Mouse (Mus musculus) embryonic fibroblast, embryonic 13.5 days (primary cell): ENCODE data around the gene Olfr598. TPM values are rescaled to one million over a fixed set of nuclear protein-coding genes. Genes with fewer than 3 reads are reported as not detected.
"Not testable (repeated sequence)": the region's sequence is repeated elsewhere in the genome, so short reads cannot be mapped to it uniquely, and the experiment has no call there.

ENCODE experiments used
- H3K27ac ChIP-seq: 2 replicates; pipeline ENCODE4 v1.5.1; 2012; ENCODE audit warnings: low read length, control low read depth, inconsistent platforms; ENCODE audit not compliant: insufficient read depth
- H3K4me1 ChIP-seq: 2 replicates; pipeline ENCODE4 v1.6.1; 2011; ENCODE audit warnings: low read length; ENCODE audit not compliant: control insufficient read depth, insufficient read depth
- H3K4me3 ChIP-seq: 2 replicates; pipeline ENCODE4 v1.5.1; 2011; ENCODE audit warnings: mild to moderate bottlenecking, control low read depth, low read length; ENCODE audit not compliant: insufficient read depth
- CTCF ChIP-seq: IDR thresholded peaks from 2 replicates; pipeline ENCODE4 v1.5.1; 2011; ENCODE audit warnings: mild to moderate bottlenecking, control low read depth, low read length, moderate library complexity, borderline replicate concordance; ENCODE audit not compliant: insufficient read depth
- POLR2A ChIP-seq: IDR thresholded peaks from 2 replicates; pipeline ENCODE4 v1.6.1; 2011; ENCODE audit warnings: low read depth, mild to moderate bottlenecking, control low read depth, low read length, moderate library complexity
- polyA plus RNA-seq: library from polyadenylated mRNA; stranded (reverse); fragments of >200 nt; gene quantifications from 2 replicates; pipeline ENCODE4 v1.2.4, GENCODE M21; 2011; ENCODE audit warnings: low read depth; ENCODE audit not compliant: missing spikeins, insufficient read length

Gene Olfr598
- not detected in 2 replicates for polyA plus RNA-seq

DNA sequence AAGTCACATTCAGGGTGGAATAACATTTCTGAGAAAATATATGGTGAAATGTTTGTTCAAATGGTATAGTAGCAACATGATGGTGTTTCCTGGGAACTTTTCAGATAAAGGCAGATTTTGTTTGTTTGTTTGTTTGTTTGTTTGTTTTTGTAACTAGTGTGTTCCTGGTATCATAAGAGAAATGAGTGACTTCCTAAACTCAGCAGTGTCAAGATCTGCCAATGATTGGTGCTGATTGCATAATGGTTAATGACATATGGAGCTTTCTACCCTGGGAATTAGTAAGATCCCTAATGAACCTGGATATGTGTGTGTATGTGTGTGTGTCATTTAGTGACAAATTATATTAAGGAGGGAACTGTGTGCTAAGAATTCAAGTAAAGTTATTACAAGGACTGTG is at the start of gene Olfr598:
Gene Olfr598 (plus strand): TSS at position 301 of the 400 bp plus-strand sequence.
- Histone ChIP-seq H3K4me1 (no peaks in the 10 kb centered on the region), H3K4me3 (no peak within 1 kb of the TSS), H3K27ac (no peak within 1 kb of the TSS)
- TF ChIP-seq CTCF (no peak), POLR2A (no peak)

DNA sequence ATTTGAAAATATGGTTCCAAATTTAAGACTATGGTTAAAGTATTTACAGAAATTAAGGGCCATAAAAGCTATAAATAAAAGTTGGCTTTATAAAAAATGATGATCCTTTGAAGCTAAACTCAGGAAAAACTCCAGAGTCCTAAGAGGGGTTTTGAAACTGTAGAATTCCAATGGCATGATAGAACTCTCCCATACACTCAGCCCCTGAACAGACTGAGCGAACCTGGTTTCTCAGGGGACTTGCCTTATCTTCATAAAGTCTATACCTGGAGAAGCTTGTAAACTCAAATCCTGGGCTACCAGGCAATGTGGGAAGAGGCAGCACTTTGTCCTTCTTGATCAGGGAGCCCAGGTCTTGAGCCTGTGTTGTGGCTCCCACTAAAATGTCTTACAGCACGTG is 18.0 kb upstream of the Olfr598 start, which contains the start of gene Olfr596:
Gene Olfr596 (plus strand): TSS at position 301 of the 400 bp plus-strand sequence.
- not testable (repeated sequence) for H3K4me3 ChIP-seq, H3K4me1 ChIP-seq, H3K27ac ChIP-seq

DNA sequence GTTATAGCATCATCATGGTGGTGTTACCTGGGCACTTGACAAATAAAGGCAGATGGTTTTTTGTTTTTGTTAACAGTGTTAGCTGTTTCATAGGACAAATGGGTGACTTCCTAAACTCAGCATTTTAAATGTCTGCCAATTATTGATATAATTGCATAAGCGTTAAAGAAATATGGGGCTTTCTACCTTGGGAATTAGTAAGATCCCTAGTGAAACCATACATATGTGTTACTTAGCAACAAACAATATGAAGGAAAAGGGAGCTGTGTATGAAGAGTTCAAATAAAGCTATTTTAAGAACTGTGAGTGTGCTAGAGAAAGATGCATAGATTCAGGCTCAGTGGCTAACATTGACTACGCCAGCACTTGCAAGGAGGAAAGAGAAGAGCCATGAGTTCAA is 7.4 kb upstream of the Olfr598 start, which contains the start of gene Olfr597:
Gene Olfr597 (plus strand): TSS at position 301 of the 400 bp plus-strand sequence.
- not testable (repeated sequence) for H3K4me1 ChIP-seq, H3K4me3 ChIP-seq, H3K27ac ChIP-seq

DNA sequence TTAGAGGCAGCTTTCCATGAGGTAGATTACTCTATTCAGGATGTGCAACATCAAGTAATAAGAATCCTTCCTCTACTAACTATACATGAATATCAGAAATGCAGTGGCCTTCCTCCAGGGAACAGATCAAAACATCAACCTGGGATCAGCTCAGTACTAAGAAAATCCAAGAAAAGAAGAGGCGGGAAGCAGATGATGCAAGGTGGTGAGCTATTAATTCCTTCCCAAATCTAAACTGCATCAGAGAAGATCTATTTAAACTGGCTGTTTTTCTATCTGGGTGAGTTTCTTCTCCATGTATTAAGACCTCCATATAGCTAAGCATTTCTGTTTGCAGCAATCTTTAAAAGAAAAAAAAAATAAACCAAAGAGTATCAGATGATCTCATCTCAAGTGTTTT is 12.2 kb downstream of the Olfr598 start, which contains the start of gene Olfr599:
Gene Olfr599 (plus strand): TSS at position 301 of the 400 bp plus-strand sequence.
- TF ChIP-seq POLR2A (no peak), CTCF (no peak)
- no peaks in the 10 kb centered on the region for H3K4me1 ChIP-seq
- H3K27ac ChIP-seq = no peak within 1 kb of the TSS
- H3K4me3 ChIP-seq = no peak within 1 kb of the TSS

DNA sequence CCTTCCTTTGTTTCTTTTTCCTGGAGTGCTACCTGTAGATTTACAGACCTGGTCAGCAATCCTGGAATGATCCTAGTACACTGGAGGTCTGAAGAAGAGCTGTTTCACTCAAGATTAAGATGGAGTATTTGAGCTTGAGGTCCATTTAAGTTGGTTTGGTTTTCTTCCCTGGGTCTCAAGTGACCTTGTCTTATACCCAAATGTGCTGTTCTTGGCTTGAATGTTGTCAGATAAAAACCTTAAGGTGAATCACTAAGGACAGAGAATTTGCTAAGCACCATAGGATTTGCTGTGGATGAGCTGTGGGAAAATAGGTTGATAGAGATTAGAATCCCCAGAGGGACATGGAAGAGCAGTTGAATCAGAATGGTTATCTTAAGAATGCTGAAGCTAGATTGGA is 26.2 kb downstream of the Olfr598 start, which contains the start of gene Olfr600:
Gene Olfr600 (minus strand): TSS at position 101 of the 400 bp plus-strand sequence.
- TF ChIP-seq POLR2A (no peak), CTCF (no peak)
- no peaks in the 10 kb centered on the region for H3K4me1 ChIP-seq
- H3K27ac ChIP-seq = no peak within 1 kb of the TSS
- no peak within 1 kb of the TSS for H3K4me3 ChIP-seq

DNA sequence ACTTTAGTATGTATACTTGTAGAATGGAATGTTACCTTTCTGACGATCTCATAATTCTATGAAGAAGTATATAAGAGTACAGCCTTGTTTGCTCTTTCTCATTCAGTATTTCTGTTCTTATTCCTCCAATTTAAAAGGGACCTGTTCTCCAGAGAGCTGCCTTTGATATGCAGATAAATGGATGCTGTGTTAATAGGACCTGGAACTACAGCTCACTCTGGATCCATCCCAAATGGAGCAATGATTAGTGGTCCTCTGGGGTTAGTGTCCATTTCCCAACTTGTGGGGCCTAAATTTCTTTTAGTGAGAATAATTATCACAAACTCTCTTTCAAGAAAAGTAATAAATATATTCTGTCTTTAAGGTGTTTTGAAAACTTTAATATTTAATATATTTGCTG is 39.2 kb downstream of the Olfr598 start, which contains the start of gene Olfr601:
Gene Olfr601 (minus strand): TSS at position 101 of the 400 bp plus-strand sequence.
- Histone ChIP-seq H3K4me1 (no peaks in the 10 kb centered on the region), H3K4me3 (no peak within 1 kb of the TSS), H3K27ac (no peak within 1 kb of the TSS)
- TF ChIP-seq POLR2A (no peak), CTCF (no peak)

Other genes with a start within 250 kb of the Olfr598 start
- not detected in 2 replicates for gene Olfr584, start 241.7 kb upstream of the Olfr598 start, polyA plus RNA-seq
- not detected in 2 replicates for gene Olfr585, start 225.8 kb upstream of the Olfr598 start, polyA plus RNA-seq
- gene Olfr586, start 197.9 kb upstream of the Olfr598 start, polyA plus RNA-seq = not detected in 2 replicates
- gene Olfr588-ps1, start 182.7 kb upstream of the Olfr598 start, polyA plus RNA-seq = not detected in 2 replicates
- gene Olfr589, start 167.2 kb upstream of the Olfr598 start, polyA plus RNA-seq = not detected in 2 replicates
- gene Olfr591, start 145.2 kb upstream of the Olfr598 start, polyA plus RNA-seq = not detected in 2 replicates
- not detected in 2 replicates for gene Olfr592, start 138.8 kb upstream of the Olfr598 start, polyA plus RNA-seq
- gene Olfr593, start 111.7 kb upstream of the Olfr598 start, polyA plus RNA-seq = not detected in 2 replicates
- gene Olfr594, start 106.6 kb upstream of the Olfr598 start, polyA plus RNA-seq = not detected in 2 replicates
- gene Usp17ld, start 71.1 kb upstream of the Olfr598 start, polyA plus RNA-seq = not detected in 2 replicates
- not detected in 2 replicates for gene Olfr596, start 17.9 kb upstream of the Olfr598 start, polyA plus RNA-seq
- not detected in 2 replicates for gene Olfr597, start 7.3 kb upstream of the Olfr598 start, polyA plus RNA-seq
- gene Olfr599, start 12.3 kb downstream of the Olfr598 start, polyA plus RNA-seq = not detected in 2 replicates
- gene Olfr600, start 26.1 kb downstream of the Olfr598 start, polyA plus RNA-seq = not detected in 2 replicates
- gene Olfr601, start 39.1 kb downstream of the Olfr598 start, polyA plus RNA-seq = not detected in 2 replicates
- not detected in 2 replicates for gene Olfr603, start 62.6 kb downstream of the Olfr598 start, polyA plus RNA-seq
- not detected in 2 replicates for gene Usp17lc, start 91.5 kb downstream of the Olfr598 start, polyA plus RNA-seq
- gene Olfr605, start 121.9 kb downstream of the Olfr598 start, polyA plus RNA-seq = not detected in 2 replicates
- gene Olfr606, start 125.5 kb downstream of the Olfr598 start, polyA plus RNA-seq = not detected in 2 replicates
- gene Olfr607, start 140.6 kb downstream of the Olfr598 start, polyA plus RNA-seq = not detected in 2 replicates
- gene Olfr608, start 146.3 kb downstream of the Olfr598 start, polyA plus RNA-seq = not detected in 2 replicates
- not detected in 2 replicates for gene Olfr609, start 174.5 kb downstream of the Olfr598 start, polyA plus RNA-seq
- gene Olfr610, start 188.6 kb downstream of the Olfr598 start, polyA plus RNA-seq = not detected in 2 replicates
- not detected in 2 replicates for gene Olfr611, start 197.3 kb downstream of the Olfr598 start, polyA plus RNA-seq
- not detected in 2 replicates for gene Olfr612, start 219.1 kb downstream of the Olfr598 start, polyA plus RNA-seq
- not detected in 2 replicates for gene Olfr613, start 224.5 kb downstream of the Olfr598 start, polyA plus RNA-seq
- not detected in 2 replicates for gene Olfr615, start 232.5 kb downstream of the Olfr598 start, polyA plus RNA-seq
- not detected in 2 replicates for gene Olfr616, start 245.6 kb downstream of the Olfr598 start, polyA plus RNA-seq
- gene Olfr617, start 249.5 kb downstream of the Olfr598 start, polyA plus RNA-seq = not detected in 2 replicates